Mouse (Mus musculus) limb, embryonic 14.5 days (tissue): Measurements from ENCODE around the gene Ttll12. TPM values are rescaled to one million over a fixed set of nuclear protein-coding genes. Genes with fewer than 3 reads are reported as not detected.

Experiments
- ATAC-seq: fragments of 200-750 bp; cut with Nextera tagmentation; 2 replicates; pipeline ENCODE4 v1.8.0; 2017; ENCODE audit warnings: low read depth, moderate number of reproducible peaks, moderate TSS enrichment; ENCODE audit not compliant: low FRiP score
- DNase-seq: peaks from one replicate; pipeline ENCODE4 v3.0.0-alpha.2; 2015; ENCODE audit warnings: low spot score
- H3K27ac ChIP-seq: fragments of 300-500 bp; sonication (generic); replicated peaks from 2 replicates; pipeline ENCODE4 v1.5.1; 2014; ENCODE audit warnings: low read depth, mild to moderate bottlenecking, low read length, moderate library complexity, mixed read lengths
- H3K27me3 ChIP-seq: fragments of 300-500 bp; sonication (generic); 2 replicates; pipeline ENCODE4 v1.6.1; 2014; ENCODE audit warnings: low read length, mixed read lengths; ENCODE audit not compliant: control insufficient read depth, insufficient read depth
- H3K36me3 ChIP-seq: fragments of 300-500 bp; sonication (generic); 2 replicates; pipeline ENCODE4 v1.6.1; 2014; ENCODE audit warnings: mild to moderate bottlenecking, low read length, moderate library complexity, mixed read lengths; ENCODE audit not compliant: control insufficient read depth, insufficient read depth
- H3K4me1 ChIP-seq: fragments of 300-500 bp; sonication (generic); 2 replicates; pipeline ENCODE4 v1.6.1; 2014; ENCODE audit warnings: antibody characterized with exemption, low read length, mixed read lengths; ENCODE audit not compliant: control insufficient read depth, insufficient read depth
- H3K4me2 ChIP-seq: fragments of 300-500 bp; sonication (generic); replicated peaks from 2 replicates; pipeline ENCODE4 v1.6.1; 2014; ENCODE audit warnings: low read depth, mild to moderate bottlenecking, low read length, moderate library complexity; ENCODE audit not compliant: severe bottlenecking
- H3K4me3 ChIP-seq: fragments of 300-500 bp; sonication (generic); replicated peaks from 2 replicates; pipeline ENCODE4 v1.5.1; 2014; ENCODE audit warnings: low read length
- H3K9ac ChIP-seq: fragments of 300-500 bp; sonication (generic); 2 replicates; pipeline ENCODE4 v1.6.1; 2014; ENCODE audit warnings: mild to moderate bottlenecking, low read depth, low read length, moderate library complexity; ENCODE audit not compliant: severe bottlenecking
- H3K9me3 ChIP-seq: fragments of 300-500 bp; sonication (generic); 2 replicates; pipeline ENCODE4 v1.6.1; 2016; ENCODE audit warnings: low read length; ENCODE audit not compliant: control insufficient read depth
- POLR2A ChIP-seq: fragments of 200-500 bp; IDR thresholded peaks from 2 replicates; pipeline ENCODE4 v1.8.0; 2012; ENCODE audit warnings: inconsistent platforms, mild to moderate bottlenecking, moderate library complexity, borderline replicate concordance; ENCODE audit not compliant: insufficient read depth, insufficient read length; ENCODE audit errors: extremely low read depth
- WGBS: fragments of 180-500 bp; shearing (Covaris S2); extraction: QIAGEN DNeasy Blood & Tissue Kit; methylation state at CpG from one replicate; pipeline ENCODE4 v1.1.7; 2014; 5-methylcytosine and 5-hydroxymethylcytosine counted together
- polyA plus RNA-seq, 2 experiments: library from polyadenylated mRNA; depleted of rRNA in 1 of 2; stranded (reverse) in 1 of 2; unstranded in 1 of 2; fragments of >200 nt; fragmentation: Nextera tagmentation in 1 of 2; extraction: Ambion mirVana in 1 of 2; gene quantifications; 2 replicates each; pipeline versions ENCODE4 v1.2.1 to v1.2.3; 2012 to 2014

Gene Ttll12
- polyA plus RNA-seq, 2 experiments, result 35.1 to 35.6 TPM

DNA sequence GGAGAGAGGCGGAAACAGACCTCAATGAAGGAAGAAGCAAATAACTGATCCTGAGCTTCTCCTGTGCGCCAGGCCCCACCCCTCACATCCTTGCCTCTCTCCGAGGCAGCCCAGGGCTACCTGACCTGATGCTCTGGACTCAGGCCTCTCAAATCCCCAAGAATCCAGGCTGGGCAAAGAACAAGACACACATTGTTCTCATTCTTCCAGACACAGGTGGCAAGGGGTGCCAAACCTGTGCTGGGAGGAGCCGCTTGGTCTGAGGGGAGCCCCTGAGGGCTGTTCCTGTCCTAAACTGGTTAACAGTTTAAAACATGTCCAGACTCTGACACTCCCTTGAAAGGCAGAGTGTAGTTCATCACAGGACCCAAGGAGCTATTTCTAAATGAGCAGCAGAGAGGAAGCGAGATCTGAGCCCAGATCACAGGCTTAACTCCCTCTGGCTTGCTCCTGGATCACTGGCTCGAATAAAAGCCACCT, 10.2 kb downstream of the Ttll12 start:
- no peak for TF ChIP-seq POLR2A
- Histone ChIP-seq H3K27me3 (no peaks in the 10 kb centered on the region), H3K4me2 (no peak overlapping the region), H3K9me3 (peaks cover 6% of the 10 kb centered on the region; the same call in 1 of the 2 replicates), H3K27ac (no peak overlapping the region), H3K36me3 (peaks cover 78% of the 10 kb centered on the region), H3K4me3 (no peak overlapping the region), H3K4me1 (no peaks in the 10 kb centered on the region), H3K9ac (no peak overlapping the region)
- ATAC-seq, result no peak
- DNase-seq, result no peak
- WGBS, result 86% methylated on average over 6 of the region's 6 CpGs

DNA sequence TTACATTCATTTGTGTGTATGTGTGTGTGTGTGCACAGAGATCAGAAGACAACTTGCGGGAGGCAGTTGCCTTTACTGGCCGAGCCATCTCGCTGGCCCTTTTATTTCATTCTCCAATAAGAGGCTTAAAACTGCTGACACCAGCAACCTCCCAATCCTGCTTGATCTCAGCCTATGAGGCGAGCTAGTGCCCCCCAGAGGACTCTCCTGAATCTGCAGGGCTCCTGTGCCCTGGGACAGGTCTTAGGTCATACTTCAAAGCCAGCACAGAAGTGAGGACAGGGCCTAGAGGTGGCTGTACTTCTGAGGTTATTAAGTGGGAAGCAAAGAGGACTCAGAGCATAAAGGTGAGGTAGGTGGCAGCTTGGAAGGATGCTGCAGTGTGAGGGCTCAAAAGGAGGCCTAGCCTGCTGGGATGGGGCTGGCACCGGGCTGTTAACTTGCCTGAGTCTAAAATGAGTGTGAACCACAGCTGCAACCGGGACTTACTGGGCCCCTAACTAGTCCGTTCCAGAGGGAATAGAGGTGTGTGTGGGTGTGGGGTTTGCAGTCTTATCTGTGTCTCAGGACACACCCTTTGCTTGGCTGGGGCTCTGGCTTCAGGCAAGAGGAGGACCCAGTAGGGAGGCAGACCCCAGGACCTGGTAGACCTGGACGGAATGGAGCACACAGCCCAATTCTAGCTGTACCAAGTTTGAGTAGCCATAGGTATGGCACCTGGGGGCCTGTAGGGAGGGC, 11.4 kb downstream of the Ttll12 start:
- Histone ChIP-seq H3K9ac (no peak overlapping the region), H3K4me3 (no peak overlapping the region), H3K27ac (no peak overlapping the region), H3K36me3 (peaks cover 88% of the 10 kb centered on the region), H3K4me2 (no peak overlapping the region), H3K27me3 (no peaks in the 10 kb centered on the region), H3K4me1 (no peaks in the 10 kb centered on the region), H3K9me3 (peaks cover 6% of the 10 kb centered on the region; the same call in 1 of the 2 replicates)
- DNase-seq (peak; percentile 50), ATAC-seq (no peak)
- TF ChIP-seq POLR2A, result no peak
- 72% methylated on average over 8 of the region's 8 CpGs for WGBS

DNA sequence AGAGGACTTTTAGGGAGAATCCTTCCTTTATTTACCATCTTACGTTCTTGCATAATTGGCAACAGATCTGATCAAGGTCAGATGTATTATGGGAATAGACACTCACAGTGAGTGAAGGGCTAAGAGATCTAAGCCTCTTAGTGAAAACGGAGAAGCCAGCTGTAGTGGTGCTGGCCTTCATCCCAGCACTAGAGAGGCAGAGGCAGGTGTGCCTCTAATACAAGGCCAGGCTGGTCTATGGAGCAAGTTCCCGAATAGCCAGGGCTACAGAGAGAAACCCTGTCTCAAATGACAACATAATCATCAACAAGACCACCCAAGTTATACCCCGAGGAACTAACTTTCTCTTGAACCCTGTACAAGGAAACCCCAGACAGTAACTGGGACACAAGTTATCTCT, 12.0 kb downstream of the Ttll12 start:
- H3K9ac ChIP-seq, result no peak overlapping the region
- no peak overlapping the region for H3K27ac ChIP-seq

DNA sequence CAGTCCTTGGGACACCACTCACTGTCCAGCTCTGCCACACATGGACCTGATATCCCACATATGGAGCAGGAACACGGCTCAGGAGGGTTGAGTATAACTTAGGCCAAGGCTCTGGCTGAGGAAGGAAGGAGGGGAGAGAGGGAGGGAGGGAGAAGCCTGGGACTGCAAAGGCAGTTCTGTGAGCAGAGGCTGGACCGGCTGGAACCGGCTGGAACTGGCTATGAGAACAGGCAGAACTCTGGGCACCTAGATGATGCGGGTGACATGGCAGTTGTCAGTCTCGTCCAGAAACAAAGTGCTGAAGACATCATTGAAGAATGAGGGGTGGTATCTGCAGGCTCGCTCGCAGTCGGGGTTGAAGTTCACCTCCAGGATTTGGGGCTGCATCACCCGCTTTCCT, 18.3 kb downstream of the Ttll12 start:
- no peak overlapping the region for H3K4me2 ChIP-seq
- peaks cover 64% of the 10 kb centered on the region for H3K36me3 ChIP-seq
- no peak for TF ChIP-seq POLR2A
- no peak overlapping the region for H3K9ac ChIP-seq
- no peak for ATAC-seq
- no peaks in the 10 kb centered on the region for H3K4me1 ChIP-seq
- no peak overlapping the region for H3K27ac ChIP-seq
- WGBS, result 94% methylated on average over 9 of the region's 9 CpGs
- no peaks in the 10 kb centered on the region for H3K27me3 ChIP-seq
- H3K9me3 ChIP-seq, result no peaks in the 10 kb centered on the region
- DNase-seq, result no peak
- no peak overlapping the region for H3K4me3 ChIP-seq

More for the DNA sequence above, 12.0 kb downstream of the Ttll12 start:
- DNase-seq (peak; percentile 29), ATAC-seq (peak; percentile 27; the same call in 1 of the 2 replicates)
- H3K36me3 ChIP-seq, result peaks cover 85% of the 10 kb centered on the region
- H3K9me3 ChIP-seq, result peaks cover 6% of the 10 kb centered on the region; the same call in 1 of the 2 replicates
- H3K4me2 ChIP-seq, result no peak overlapping the region
- H3K27me3 ChIP-seq, result no peaks in the 10 kb centered on the region
- H3K4me3 ChIP-seq, result no peak overlapping the region
- WGBS, result 71% methylated on average over 4 of the region's 4 CpGs
- H3K4me1 ChIP-seq, result no peaks in the 10 kb centered on the region
- no peak for TF ChIP-seq POLR2A

DNA sequence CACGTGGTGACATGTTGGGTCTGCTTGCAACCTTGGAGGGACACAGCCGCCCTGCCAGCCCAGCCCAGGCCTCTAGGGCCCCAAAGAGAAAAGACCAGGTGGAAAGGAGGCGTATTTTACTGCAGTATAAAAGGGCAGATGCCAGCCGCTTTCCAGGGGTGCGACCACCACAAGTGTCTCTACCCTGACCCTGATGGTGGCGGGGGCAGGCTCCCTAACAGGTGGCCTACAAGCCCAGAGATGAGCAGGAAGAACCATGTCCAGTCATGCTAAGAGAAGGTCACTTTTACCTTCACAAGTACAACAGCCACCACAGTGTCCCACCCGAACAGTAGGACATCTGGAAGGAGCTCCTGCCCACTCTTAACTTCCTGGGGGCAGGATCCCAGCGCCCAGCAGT, 19.4 kb downstream of the Ttll12 start:
- WGBS, result 92% methylated on average over 8 of the region's 8 CpGs
- no peaks in the 10 kb centered on the region for H3K27me3 ChIP-seq
- TF ChIP-seq POLR2A, result no peak
- no peaks in the 10 kb centered on the region for H3K4me1 ChIP-seq
- no peak overlapping the region for H3K4me3 ChIP-seq
- ATAC-seq (no peak), DNase-seq (no peak)
- no peak overlapping the region for H3K9ac ChIP-seq
- H3K27ac ChIP-seq, result no peak overlapping the region
- H3K9me3 ChIP-seq, result no peaks in the 10 kb centered on the region
- peaks cover 53% of the 10 kb centered on the region for H3K36me3 ChIP-seq
- no peak overlapping the region for H3K4me2 ChIP-seq
